Mouse (Mus musculus): ENCODE results near the gene Ppp1r10.

- no peak for TF ChIP-seq CTCF (IDR thresholded peaks at IDR 0.05; ENCODE audit: low read depth)
- no peak for TF ChIP-seq EP300 (IDR thresholded peaks at IDR 0.05; ENCODE audit: low read depth)
Observed at GRCm38 (mm10) chr17:35954665-35955064, 38.4 kb downstream of the Ppp1r10 start.
